Mouse (Mus musculus) thymus, adult 2 months (tissue): Measurements from ENCODE around the gene Klf13.

Experiments
- CTCF ChIP-seq: fragments of 200-500 bp; IDR thresholded peaks from 2 replicates; pipeline ENCODE4 v1.5.1; 2012; ENCODE audit warnings: mild to moderate bottlenecking, control low read depth, low read length, moderate library complexity, borderline replicate concordance; ENCODE audit not compliant: control insufficient read depth, poor library complexity, insufficient read depth; ENCODE audit errors: extremely low read depth
- POLR2A ChIP-seq: fragments of 200-500 bp; IDR thresholded peaks from 2 replicates; pipeline ENCODE4 v1.6.1; 2012; ENCODE audit warnings: mild to moderate bottlenecking, low read length, control low read depth, moderate library complexity; ENCODE audit not compliant: control insufficient read depth, poor library complexity, insufficient read depth; ENCODE audit errors: extremely low read depth

DNA sequence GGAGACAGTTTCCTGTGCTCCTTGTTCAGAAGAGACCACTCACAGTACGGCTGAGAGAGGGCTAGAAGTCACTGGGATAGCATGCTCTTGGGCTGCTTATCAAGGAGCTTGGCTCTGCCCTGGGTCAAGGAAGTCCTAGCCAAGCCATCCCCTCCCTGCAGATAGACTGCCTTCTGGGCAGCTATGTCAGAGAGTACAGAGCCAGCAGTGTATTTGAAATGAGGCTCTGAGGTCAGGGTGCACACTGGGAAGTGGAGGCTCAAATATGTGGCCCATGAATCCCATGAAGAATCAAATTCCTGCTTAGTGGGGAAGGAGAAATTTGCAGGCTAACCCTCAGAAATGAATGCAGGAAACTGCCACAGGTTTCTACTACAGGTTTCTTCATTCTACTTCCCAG is 4.2 kb downstream of the Klf13 start:
- TF ChIP-seq POLR2A (no peak), CTCF (no peak)
